Mouse (Mus musculus) spleen, postnatal 14 days (tissue): ENCODE measurements around the gene Rai14.

Experiments used
- DNase-seq, 2 experiments: peaks; one replicate each; pipeline ENCODE4 v3.0.0; 2021 to 2022; ENCODE audit warnings: low spot score in 2 of 2

The Rai14 gene

DNA sequence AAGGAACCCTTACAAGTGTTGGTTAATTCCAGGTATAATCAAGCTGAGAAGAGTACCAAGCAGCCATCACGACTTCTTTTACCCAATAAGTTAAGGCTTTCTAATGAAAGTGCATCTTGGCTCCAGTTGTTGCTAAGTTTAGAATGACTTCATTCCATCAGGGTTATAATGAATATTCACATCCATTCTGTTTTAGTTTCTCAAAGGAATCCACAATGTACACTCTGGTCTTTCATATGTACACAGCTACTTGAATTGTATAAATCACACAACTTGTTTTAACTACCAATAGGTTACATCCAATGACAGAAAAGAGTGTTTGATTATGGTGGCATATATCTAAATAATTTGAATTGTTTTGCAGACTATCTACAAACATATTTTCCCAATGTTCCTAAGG lies 59.7 kb downstream of the Rai14 start:
- DNase-seq: no peak

DNA sequence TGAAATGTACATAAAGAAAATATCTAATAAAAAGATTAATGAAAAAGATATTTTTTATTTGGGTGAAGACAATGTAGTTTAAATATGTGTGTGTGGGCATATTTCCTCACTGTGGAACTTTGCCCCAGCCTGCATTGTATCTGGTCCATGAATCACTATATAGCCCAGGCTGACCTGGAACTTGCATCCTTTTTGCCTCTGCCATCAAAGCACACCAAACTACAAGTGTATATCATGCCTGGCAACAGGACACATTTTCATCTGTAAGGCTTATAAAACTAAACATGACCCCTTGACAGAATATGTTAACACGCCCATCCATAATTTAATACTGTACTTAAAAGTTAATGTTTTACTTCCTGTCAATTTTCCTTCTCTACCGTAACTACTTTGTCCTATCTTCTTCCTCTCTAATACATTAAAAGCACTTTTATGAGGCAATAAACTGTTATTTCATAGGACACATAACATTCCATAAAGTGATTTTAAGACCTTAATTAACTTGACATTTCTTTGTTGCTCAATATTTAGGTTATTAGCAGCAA lies 61.4 kb downstream of the Rai14 start:
- no peak for DNase-seq

DNA sequence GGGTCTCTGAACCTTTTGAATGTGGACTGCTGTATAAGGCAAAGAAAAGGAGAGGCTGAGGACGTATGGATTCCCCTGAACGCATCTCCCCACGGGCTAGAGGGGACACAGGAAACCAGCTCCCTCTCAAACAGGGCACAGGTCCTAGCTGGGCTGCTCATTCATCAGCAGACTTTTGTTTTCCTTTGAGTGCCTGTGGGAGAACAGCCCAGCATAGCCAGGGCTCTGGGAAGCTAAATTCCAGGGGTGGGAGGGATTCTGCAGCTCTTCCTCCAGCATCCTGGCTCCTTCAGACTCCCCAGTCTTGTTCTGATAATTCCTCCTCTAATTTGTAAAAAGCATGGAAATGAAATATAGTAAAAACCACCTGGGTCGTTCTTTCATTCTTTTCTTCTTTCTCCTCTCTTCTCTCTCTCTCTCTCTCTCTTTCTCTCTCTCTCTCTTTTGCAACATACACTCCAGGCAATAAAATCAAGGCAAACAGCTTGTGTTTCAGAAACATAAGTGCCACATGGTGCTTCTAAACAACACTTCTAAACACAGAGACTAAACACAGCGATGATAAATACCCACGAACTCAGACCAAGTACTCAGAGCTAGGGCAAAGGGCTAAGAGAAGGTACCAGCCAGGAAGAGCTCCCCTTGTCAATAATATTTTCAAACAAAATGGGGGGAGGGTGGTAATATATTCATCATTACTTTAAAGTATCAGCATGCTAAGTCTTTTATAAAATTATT lies 65.9 kb downstream of the Rai14 start:
- DNase-seq: no peak

DNA sequence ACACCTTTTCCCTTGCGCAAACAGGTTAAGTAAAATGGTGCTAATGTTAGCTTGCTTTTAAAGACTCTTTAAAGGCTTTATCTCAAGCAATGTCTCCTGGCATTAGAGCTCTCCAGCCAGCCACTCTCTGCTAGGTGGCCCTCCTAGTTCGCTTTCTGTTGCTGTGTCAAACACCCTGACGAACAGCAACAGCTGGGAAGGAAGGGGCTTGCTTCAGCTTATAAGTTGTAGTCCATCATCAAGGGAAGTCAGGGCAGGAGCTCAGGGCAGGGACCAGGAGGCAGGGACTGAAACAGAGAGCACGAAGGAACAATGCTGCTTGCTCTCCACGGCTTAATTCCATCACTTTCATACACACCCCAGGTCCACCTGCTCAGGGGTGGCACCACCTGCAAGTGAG lies 68.1 kb downstream of the Rai14 start:
- DNase-seq: no peak

DNA sequence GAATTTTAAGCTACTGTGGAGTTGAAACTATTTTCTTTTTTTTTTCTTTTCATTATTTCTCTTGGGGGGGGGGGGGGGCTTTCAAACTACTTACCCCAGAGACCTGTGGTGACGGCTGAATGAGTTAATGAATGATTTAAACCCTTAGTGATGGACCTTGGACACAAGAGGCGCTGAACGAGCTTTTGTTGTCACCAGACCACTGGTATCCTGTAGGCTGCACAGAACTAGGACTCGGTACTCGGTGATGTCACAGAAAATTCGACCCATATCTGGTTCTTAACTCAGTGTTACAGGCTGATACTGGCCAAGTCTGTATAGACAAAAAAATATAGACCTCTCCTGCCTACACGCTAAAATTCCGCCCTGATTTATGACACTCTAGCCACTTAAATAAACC lies 69.3 kb downstream of the Rai14 start:
- DNase-seq: no peak

DNA sequence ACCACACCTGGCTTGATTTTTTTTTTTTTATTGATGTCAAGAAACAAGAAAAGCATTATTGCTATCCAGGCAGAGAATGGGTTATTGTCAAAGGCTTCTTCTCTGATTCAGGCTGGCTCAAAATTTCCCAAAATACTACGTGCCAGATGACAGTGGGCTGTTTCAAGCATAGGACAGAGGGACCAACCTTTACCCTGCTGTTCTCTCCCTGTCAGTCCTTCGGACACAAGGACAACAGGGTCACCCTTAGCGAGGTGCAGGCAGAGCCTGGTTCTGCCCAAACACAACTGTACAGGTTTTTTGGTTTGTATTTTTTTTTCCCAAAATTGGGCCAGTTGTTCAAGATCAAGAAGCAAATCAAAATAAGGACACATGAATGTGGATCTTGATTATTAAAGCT lies 70.6 kb downstream of the Rai14 start:
- DNase-seq: no peak

DNA sequence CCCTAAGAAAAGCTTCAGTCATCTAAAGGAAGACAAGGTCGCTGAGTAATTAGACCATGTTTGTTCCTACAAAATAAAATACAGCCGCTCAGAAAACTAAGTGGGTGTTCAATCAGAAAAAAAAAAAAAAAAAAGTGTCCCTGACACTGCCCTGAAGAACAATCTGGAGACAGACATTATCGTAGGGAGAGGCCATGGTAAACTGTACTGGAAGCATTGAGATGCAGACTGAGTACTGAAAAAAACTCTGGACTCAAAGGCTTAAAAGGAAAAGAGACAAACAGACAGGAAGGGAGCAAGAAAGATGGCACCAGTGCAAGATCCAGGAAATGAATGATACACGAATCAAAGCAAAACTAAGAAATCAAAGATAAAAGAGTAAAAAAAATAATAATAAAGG lies 71.2 kb downstream of the Rai14 start:
- DNase-seq: no peak

DNA sequence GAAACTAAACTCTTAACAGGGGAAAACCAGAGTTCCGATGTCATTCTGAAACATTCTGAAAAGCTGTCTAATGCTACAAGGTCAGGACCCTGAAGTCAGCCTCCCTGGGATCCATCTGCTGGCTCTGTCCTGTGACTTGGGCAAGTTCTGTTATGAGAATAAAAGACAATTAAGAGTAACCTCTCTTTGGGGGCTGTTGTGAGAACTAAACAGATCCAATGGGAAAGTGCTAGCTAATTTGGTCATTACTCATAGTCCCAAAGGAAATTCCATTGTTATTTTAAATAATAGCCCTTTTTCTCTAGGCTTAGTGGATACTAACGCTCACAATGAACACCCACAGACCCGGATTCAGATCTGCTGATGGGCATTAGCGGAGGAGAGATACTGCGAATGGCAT lies 72.0 kb downstream of the Rai14 start:
- DNase-seq: no peak

DNA sequence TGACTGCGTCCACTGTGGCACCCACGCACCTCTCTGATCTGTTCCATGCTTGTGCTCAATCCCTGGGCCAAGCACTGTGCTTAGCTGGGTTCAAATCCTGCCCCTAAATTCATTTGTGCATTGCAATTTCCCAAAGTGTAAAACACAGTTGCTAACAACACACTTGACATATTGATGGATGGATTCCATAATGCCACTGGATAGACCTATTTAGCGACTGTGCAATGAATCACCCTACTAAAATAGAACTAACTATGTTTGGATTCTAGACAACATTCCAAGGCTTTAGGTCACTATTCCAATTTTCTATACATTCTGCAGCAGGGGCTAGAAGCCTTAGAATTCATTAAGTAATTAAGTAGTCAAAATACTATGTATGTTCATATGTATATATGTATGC lies 73.7 kb downstream of the Rai14 start:
- DNase-seq: no peak

DNA sequence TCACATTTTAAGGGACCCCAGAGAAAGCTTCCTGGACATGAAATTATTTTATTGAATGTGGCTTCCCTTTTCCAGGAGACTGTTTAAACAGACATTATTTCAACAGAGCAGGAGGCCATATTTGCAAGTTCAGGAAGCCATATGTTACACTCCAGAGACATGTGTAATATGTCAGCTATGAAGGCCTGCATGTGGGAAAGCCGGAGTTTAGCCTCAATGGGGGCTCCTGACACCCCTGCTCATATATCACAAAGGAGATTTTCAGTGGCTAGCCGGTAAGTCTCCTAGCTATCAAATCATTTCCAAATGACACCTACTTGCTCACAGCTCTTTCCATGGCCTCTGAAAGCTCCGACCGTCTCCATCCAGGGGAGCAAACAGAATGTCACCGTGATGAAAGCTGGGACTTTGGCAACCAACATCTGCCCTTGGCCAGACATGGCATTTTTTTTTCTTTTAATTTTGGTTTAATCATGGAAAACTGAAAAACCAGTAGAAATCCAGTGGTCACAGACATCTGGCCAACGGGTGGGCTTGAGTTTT lies 77.1 kb downstream of the Rai14 start:
- no peak for DNase-seq

DNA sequence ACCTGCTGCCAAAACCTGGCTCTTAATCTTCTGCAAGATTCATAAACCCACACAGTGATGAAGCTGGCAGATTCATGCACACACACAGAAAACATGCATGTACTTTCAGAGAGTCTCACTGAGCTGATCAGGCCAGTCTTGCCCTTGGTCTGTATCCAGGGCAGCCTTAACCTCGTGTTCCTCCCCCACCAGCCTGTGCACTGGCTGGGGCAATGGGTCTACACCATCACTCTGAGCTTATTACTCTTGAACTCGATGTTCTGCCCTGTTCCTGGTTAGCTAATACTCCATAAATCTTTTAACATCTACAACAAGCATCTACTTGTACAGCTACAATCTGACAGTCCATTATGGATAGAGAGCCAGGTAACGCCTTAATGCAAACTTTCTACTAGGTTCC lies 77.6 kb downstream of the Rai14 start:
- no peak for DNase-seq

DNA sequence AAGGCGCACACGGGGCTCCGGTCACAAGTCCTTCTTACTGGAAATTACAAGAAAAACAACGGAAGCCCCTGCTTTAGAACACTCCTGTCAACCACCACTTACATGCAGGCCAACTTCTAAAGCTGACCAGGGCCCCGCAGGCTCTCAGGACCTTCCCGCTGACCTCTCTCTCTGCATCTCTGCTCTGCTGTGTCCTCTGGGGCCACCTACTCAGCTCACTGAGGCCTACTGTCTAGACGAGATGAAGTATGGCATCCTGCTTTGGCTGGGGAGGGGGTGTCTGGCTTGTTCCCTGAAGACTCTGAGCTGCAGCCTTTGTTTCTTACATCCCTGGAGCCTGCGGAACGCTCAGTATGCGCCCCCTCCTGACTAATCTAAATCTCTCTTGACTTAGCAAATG lies 79.3 kb downstream of the Rai14 start:
- DNase-seq: no peak

DNA sequence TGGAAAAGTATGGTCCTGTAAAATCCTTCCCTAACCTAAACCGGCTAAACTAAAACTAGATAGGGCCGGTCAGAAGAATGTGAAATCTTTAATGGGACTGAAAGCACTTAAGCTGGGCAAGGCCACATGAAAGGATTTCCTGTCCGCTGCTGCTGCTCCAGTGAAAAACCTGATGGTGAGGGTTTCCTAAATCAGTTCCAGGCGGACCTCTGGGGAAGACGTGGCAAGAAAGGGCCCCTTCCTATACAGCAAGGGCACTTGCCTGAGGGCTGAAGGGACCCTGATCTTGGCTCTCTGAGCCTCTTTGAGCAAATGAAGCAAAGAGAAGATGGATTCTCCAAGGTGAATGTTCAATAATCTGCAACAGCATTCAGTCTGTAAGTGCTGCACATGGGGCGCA lies 80.2 kb downstream of the Rai14 start:
- DNase-seq: no peak

DNA sequence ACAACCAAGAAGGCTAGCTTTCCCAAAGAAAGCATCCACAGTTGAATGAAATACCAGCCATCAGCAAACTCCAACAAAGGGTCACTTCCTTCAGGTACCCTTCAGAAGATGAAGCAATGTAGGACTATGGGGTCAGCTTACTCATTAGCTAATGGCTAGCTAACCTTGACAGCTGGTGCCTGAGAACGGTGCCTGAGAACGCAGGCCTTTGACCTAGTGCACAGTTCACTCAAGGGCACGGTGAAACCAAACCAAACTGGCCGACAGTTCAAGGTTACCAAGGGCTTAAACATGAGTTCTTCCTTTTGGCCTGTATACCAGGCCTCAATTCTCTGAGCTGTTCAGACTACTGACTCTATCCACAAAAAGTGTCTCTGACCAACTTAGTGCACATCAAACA lies 81.0 kb downstream of the Rai14 start:
- DNase-seq: no peak

DNA sequence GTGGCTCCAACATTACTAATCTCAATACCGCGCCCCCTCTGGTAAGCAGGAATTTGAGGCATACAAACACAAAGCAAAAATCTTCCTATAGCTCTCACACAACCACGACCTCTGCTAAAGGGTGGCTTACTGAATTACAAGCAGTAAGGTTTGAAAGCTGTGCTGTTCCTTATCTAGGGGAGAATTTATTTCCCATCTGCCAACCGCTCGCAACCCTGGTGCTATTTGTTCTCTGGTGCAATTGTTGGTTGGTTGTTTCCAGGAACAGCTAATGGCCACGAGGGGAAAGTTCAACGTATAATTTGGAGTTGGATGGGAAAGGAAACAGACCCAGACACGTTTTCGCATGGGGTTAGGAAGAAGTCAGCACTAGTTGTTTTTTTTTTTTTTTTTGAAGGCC lies 81.8 kb downstream of the Rai14 start:
- DNase-seq: no peak

DNA sequence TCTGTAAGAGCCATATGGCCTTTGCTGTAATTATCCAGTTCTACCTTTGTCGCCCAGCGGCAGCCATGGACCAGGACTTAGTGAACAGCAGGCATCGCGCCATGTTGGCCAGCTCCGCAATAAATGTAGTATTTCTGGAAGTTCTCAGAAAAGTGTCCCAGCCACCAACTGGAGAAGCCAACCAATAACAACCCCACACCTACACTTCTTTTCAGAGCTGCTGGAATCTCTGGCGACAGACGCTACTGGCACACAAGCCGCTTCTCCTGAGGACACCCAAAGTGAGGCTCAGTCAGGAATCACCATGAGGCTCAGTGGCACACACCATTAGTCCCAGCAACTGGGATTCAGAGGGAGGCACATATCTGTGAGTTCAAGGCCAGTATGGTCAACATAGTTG lies 82.4 kb downstream of the Rai14 start:
- DNase-seq: no peak

DNA sequence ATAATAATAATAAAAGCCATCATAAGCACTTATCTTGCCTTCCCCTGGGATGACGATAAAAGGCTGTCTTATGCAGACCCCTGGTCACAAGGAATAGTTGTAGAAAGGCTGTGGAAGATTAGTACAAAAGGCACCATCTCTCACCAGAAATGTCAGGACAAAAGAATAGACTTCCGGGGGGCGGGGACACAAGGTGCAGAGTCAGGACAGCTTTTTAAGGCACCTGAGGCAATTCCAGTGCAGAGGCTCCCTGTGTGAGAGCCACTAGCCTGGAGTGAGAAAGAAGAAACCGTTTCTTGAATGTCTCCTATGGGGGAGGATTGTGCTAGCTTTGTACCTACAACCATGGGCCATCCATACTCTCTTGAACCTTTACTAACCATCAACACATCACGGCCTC lies 82.9 kb downstream of the Rai14 start:
- no peak for DNase-seq

DNA sequence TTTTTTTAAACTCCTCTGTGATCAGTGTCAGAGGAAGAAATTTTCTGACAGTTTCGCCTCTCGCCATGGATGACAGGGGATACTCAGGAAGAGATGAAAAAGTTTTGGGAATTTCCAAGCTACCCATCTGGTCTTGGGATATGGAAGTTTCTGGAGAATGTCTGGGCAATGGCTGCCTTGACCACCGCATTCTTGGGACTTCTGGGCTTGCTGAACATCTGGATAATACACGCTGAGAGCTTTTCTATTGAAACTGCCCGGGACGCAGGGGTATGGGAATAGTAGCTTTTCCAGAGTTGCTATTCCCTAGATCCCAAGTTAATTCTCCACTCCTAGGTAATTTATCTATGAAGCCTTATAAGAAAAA lies 85.5 kb downstream of the Rai14 start:
- DNase-seq: no peak

DNA sequence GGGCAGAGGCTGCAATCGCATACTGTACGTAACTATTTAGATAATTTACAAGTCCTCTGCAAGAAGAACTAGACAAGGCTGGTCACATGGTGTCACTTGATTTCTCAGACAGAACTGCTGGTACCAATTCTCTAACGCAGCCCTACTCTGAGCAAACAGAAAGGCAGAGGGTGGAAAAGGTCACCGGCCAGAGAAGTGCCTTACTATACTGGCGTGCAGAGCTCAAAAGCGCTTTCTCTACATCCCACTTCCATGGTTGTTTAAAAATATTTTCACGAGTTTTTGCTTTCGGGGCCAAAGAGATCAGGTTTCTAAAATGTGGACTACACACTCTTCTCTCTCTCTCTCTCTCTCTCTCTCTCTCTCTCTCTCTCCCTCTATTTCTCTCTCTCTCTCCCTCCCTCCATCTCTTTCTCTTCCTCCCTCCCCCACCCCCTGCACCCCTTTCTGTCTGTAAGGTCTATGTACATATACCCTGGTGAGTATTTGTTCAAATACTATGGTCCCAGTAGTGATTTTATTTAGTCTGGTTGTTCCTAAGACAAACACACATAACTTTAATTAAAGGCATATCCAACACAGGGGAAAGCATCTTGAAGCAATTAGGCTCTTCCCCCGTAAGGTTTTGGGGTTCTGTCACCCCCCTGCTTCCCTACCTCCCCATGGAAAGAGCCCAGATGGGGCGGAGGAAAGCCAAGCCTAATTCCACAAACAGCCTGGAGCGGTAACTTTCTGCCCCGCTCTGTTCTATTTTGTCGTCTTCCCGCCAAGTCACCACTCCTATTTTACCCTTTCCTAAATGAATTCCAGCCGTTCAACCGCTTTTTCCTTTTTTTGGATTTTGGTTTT lies 86.1 kb downstream of the Rai14 start:
- no peak for DNase-seq

DNA sequence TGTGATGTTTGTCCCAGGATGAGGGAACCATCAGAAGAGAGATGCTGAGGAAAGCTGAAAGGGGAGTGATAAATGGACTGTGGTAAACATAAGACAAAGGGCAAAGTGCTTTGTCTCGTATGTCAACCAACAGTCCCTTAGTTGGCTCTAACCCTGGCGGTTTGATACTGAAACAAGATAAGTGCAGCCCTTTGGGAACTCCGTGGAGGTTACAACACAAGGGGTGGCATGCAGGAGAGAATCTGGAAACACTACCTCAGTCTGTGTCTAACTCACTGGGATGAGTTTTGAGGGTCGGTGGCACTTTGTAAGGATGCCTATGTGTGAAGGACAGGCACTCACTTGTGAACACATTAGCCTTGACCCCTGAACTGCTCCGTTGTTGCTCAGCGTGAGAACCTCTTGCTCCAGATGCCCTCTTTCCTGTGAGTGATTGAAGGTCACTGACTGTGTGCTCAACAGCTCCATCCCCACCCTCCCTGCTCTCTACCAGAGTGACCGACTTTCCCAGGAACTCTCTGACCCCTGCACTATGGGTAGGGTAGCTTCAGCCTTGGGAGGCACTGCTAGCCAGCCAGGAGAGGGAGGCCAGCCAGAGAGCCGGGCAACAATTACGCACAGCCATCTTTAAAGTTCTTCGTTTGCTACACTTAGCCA lies 90.7 kb downstream of the Rai14 start:
- peak in 1 of 2 experiments; percentile 2 for DNase-seq

DNA sequence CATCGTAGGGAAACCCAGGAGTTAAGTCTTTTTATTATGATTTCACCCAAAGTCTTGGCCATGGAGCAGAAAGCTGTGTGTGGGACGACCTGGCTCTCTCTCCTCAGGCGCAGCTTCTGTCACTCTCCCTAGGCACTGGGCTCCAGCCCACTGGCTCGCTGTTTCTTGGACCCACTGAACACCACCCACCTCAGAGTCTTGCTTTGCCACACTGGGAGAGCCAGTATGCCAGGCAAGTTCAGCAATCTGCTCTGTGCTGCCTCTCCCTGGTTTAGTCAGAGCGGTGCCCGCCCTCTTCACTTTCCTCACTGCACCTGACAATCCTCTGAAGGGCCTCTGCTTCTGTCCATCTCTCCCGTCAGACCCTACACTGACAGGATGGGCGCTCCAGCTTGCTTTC lies 93.2 kb downstream of the Rai14 start:
- DNase-seq: no peak

DNA sequence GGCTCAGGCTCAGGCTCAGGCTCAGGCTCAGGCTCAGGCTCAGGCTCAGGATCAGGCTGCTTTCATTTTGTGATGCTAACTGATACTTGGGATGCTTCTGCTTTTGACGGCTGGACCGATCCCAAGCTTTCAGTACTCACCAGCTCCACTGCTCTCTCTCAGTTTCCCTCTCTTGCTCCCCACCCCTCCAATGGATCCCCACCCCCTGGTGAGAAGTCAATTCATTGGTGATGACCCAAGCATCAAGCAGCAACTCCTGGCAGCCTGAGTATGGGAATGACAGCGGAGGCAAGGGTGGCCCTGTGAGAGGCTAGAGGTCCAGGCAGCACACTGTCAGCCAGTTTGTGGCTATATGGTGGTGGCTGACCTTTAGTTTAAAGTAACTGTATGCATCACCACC lies 94.7 kb downstream of the Rai14 start:
- DNase-seq: no peak
